Mouse (Mus musculus) hindlimb bud, embryonic 11.5 days (tissue): ENCODE measurements around the gene Gnb1.

Experiments
- DNase-seq: peaks from one replicate; pipeline ENCODE4 v3.0.0-alpha.2; 2012; ENCODE audit warnings: low read depth, low spot score; ENCODE audit errors: extremely low spot score

Gene Gnb1

DNA sequence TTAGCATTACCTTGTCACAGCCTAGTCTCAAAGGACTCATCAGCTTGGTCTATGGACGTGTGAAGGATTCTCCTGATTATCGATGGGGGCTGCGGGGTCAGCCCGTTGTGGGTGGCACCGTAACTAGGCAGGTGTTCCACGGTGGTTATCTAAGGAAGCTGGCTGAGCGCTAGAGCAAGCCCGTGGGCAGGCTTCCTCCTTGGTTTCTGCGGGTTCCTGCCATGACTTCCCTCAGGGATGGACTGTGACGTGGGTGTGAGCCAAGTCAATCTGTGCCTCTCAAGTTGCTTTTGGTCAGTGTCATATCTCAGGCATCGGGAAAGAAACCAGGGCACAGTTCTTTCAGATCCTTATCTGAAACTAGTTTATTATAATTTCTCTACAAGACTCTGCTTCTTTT is 83.8 kb downstream of the Gnb1 start:
- no peak for DNase-seq

DNA sequence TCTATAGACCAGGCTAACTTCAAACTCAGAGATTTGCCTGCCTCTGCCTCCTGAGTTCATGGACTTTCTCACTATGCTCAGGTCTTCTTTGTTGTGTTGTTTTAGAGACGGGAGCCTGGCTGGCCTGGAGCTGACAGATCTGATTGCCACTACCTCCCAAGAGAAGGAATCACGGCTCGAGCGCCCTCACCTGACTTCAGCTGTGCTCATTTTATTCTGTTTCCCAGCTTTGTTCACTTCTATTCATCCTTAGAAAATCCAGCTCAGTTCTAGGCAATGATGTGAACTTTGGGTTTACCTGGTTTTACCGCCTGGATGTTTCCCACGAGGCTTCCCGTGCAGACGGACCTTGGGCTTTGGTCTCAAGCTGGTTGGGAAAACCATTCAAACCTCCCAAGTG is 84.4 kb downstream of the Gnb1 start:
- DNase-seq: no peak

DNA sequence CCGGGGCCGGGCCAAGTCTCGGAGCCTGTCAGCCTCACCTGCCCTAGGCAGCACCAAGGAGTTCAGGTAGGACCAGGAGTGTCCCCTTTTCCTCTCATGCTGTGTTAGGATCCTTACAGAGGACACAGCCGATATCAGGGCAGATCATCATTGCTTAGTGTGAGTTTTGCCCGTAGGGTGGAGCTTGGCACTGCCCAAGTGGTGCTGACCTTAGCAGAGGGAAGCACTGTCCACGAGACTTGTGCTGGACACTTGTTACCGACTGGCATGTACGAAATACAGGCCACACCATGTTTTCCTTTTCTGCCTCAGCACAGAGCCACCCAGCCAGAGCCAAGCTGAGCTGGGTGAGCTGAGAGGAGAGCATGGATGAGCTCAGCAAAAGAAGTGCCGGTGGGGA is 86.0 kb downstream of the Gnb1 start:
- no peak for DNase-seq

DNA sequence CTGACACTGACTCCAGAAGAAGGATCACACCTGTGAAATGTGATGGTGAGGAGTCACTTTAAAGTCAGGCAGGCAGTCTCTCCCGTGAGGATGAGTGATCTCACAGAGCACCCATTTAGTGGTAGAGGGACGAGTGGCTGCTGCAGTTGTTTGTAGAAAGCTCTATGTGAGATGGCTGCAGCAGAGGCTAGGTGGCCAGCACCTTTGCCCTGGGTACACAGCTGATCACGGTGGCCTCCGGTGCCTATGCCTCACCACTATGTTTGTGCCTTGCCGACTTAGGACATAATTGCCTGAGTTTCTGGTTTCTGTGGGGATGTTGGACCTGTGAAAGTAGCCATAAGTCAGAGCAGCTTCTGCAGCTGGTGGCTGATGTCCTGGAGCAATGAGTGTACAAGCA is 86.6 kb downstream of the Gnb1 start:
- DNase-seq: no peak

DNA sequence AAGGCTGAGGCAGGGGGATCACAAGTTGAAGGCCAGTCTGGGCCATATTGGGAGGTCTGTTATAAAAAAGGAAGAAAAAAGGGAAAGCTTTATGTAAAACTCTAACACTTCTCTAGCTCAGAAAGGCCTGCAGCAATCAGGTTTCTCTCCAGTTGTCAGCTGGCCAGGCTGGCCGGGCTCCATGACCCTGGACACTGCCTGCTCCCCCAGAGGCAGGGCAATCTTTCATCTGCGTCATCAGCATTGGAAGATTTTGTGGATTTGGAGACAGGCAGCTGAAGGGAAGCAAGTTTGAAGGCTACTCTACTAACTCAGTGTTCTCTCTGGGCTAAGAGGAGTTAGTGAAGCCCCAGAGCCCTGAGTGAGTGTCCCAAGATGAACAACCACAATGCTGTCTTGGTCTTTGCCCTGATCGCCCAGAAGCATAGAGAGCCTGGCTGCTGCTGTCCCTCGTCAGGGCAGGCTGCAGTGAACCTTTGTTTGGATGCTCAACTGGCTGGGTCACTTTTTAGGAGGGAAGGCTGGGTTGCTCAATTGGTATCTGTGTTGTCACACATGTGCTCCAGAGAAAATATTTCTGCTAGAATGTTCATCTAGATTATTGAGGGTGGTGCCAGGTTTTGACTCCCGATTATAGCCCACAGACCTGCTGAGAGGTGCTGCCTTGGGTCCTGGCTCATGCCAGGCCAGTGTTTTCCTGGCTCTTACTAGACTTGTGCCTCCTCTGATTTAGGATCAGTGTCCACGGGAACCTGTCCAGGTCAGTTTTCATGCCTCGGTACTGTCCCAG is 87.4 kb downstream of the Gnb1 start:
- DNase-seq: no peak

DNA sequence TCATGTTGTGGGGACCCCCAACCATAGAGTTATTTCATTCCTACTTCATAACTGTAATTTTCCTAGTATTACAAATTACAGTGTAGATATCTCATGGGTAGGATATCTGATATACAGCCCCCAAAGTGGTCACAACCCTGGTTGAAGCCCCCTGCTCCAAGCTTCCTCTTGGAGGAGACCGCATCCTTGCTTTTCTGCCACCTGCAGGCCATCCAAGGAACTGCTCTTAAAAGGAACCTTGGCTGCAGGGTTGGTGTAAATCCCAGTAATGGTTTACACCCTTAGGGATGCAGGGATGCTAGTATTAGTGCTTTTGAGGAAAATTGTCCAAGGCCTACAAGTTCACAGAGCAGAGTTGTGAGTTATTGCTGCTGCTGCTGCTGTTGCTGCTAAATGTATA is 89.3 kb downstream of the Gnb1 start:
- DNase-seq: no peak

DNA sequence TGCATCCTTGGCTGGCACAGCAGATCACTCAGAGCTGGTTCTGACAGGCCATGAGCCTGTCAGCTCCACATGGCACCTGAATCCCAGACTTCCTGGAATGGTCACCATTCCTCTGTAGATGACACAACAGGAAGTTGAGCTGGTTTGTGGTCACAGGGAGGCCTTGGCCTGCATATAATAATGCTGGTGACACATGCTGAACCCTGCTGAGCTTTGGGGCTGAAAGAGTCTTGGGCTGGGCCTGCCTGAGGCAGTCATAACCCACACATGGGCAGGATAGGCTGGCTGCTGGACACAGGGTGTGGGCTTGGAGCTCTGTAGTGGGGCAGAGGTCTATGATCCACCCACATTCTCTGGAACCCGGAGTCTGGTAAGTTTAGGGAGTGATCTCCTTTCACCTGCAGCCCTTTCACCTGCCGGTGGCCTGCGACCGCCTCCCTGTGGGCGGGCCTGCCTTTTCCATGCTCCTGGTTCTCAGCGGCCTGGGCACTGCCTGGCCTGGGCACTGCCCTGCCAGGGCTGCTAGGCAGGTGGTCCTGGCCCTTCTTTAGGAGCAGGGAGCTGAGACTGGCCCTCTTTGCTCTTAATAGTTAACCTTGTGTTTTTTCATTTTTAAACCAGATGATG is 91.2 kb downstream of the Gnb1 start:
- DNase-seq: no peak

DNA sequence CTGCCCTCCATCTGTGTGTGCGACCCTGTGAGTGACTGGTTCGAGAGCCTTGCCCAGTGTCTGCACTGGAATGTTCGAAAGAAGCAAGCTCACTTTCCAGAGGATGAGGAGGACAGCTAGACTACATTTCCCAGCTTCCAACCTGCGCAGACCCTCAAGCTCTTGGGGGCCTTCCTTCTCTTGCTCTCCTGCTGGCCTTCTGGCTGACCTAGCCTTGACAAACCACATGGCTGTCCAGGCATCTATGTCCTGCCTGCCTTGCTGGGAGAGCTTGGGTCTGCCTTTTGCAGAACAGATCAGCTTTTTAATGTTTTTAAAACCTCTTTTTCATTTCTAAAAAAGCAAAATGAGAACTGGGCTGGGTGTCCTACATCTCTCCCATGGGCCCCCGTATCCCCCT is 98.2 kb downstream of the Gnb1 start:
- no peak for DNase-seq

DNA sequence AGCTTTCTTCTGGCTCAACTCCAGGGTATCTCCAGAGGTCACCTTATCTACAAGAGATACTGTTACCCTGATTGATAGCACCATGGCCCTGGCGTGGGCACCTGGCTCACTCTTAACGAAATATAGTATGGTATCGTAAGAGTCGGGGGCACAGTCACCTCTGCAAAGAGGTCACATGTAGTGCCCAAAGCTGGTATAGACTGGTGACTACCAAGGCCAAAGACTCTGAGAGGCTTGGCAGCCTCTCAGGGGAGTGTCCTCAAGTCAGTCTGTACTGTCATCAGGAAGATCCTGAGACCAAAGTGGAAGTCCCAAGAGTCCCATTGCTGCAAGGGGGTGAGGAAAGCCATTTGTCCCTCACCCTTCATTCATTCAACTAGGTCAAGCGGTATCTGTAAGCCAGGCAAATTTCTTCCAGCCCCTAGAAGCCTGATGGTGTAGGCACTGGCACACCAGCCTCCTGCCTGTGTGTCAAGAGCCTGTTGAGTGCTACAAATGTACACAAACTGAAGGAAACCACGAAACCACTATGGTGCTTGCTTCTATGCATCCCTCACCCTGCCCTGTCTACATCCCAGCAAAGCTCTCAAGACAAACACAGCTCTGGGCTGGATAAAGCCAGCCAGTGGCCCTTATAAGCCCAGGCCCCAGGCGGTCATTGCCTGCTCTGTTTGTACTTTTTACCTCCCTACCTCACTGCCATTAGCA is 100.0 kb downstream of the Gnb1 start:
- DNase-seq: no peak

DNA sequence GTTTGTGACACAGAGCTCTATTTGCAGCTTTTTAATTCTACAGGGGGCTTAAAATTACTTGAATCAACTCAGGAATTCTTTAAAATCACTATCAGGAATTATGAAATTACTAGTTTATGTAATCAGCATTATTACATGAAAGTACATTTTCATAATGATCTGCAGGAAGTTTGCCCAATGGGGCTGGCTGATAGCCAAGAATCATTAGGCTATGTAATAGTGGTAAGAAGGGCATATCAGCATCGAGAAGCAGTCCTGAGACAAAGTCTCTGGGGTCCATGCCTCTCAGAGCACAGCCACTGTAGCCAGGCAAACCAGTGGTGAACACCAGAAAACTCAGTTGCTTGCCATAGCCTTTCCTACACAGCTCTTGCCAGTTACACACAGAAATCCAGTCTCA is 102.6 kb downstream of the Gnb1 start:
- no peak for DNase-seq

DNA sequence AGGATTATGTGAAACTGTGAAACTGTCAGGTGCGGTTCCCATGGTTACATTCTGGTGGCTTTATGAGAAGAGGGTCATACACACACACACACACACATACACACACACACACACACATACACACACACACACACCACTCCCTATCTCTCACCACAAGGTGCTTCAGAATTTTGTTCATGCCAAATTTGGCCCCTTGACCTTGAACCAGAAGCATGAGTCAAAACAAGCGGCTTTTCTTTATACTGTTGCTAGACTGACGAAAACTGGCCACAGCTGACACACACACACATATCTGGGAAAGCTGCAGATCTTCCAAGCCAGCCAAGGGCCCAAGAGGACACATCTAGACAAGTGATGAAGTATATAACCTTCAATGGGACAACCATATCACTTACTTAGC is 104.6 kb downstream of the Gnb1 start:
- DNase-seq: no peak

DNA sequence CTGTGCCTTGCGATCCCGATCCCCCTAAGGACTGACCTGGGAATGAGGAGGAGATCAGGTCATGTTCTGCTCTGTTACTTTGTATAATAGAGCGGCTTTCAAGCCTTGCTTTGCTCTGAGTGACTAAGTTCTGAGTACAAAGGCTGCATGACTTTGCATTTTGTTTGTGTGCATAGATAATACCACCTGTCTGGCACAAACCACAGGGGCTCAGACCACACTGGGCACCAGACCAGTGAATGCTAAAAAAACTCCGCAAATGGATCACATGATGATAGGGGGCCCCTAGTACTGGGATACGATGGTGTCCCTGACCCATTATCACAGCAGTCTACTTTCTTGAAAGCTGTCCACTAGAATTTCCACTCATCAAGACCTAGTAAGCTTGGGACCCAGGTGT is 105.4 kb downstream of the Gnb1 start:
- no peak for DNase-seq

DNA sequence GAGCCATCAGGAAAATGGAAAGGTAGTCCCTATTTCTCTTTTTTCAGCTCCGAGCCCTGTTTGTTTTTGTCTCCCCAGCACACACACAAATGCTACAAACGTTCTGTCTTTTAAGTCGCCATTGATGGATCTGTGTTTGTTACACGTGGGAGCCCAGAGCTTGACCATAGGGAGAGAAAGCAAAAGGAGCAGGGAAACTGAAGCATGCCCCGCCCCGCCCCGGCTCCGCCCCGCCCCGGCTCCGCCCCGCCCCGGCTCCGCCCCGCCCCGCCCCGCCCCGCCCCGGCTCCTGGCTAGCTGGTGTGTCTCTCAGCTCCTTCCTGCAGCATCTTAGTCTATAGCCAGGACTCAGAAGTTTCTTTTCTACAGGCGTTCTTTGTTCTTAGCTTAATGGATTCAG is 107.4 kb downstream of the Gnb1 start:
- no peak for DNase-seq

DNA sequence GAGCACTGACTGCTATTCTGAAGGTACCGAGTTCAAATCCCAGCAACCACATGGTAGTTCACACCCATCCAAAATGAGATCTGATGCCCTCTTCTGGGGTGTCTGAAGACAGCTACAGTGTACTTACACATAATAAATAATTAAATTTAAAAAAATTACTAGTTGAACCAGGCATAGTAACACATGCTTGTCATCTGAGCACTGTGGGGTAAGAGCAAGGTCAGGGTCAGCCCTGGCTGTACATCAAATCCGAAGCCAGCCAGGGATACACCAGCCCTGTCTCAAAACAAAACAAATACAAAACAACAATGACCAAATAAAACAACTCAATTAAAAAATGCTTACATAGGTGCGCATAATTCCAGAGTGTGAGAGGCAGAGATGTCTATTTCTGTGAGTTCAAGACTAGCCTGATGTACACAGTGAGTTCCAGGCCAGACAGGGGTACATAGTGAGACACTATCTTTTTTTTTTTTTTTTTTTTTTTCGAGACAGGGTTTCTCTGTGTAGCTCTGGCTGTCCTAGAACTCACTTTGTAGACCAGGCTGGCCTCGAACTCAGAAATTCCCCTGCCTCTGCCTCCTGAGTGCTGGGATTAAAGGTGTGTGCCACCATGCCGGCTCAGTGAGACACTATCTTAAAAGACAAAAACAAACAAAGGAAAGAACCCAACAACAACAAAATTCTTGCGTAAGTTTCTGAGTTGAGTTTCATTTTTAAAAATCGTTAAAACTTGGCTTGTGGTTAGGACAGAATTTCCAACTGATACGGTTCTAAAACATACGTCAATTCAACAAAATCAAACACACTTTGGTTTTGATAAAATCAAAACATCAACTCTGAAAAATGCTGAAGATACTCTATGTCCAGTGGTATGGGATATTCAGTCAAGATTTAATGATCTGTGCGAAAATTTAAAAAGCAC is 109.0 kb downstream of the Gnb1 start:
- DNase-seq: no peak

DNA sequence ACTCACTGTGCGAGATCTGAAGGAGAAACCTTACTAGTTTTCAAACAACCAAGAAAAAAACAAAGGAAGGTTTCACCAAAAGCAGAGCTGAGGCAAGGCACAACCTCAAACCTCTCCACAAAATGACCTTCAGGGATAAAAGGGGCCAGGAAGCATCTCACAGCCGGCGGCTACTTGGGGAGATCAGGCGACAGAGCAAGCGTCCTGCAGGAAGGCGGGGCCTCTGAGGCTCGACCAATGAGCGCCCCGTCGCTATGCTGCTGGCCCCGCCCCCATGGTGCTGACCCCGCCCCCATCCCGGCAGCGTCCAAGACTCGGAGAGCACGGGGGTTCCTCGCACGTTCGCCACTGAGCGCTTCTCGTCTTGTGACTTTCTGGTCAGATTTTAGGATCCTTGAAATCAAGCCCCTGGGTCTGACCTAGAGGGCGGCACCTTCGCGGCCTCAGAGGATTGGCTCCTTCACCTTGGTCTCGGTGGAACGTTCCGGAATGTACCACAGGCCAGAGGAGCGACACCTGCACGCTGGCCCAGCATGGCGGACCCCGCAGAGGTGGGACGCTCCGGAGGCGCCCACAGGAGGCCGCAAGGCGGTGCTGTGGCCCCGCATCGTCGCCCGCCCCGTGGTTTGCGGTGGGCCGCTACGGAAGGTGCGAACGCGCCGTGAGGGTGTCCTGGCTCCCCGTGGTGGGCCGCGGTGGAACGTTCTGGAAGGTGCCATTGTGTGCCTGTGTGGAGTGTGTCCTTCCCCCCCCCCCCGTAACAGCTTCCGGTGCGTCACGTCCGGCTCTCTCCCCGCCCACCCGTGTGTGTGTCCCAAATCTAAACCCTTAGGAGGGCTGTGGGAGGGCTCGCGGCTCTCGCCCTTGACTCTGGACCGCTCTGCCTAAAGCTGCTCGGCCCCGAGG is 110.2 kb downstream of the Gnb1 start, which contains the start of gene Slc35e2:
Slc35e2 (plus strand) TSS at position 326 of the 906 bp plus-strand sequence.
- peak; percentile 70 for DNase-seq

DNA sequence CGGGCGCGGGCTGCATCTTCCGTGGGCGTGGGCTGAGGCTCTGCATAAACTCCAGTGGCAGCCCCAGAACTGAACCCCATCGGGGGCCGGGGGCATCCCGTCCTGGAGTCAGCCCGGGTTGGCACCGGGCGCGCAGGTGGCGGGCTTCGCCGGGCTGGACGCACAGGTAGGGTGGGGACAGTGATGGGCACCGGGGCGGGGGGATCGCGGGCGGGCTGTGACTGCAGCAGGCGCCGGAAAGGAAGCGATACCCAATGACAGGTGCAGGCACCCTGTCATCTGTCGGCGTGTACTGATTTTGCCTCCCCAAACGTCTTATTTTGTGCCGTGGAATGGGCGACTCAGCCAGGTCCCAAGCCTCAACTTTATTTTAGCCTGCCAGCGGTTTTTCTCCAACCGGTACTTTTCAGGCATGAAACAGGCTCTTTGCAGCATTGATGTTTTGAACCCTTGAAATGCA is 110.9 kb downstream of the Gnb1 start:
- DNase-seq: no peak

DNA sequence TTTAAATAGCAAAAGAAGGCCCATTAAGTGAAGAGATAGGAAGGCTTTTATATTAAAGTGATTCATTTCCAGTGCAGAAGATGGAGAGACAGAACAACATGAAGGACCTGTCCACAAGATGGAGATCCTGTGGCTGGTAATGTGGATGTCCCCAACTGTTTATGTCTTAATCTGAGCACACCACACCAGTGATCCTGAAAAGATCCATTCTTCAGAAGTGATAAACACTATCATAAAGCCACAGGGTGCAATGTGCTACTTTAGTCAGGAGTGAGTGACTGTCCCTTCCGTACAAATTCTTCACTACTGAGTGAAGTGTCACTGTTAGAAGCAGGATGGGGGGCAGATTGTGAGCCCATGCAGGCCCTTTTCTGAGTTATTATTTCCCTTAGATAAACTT is 111.6 kb downstream of the Gnb1 start:
- no peak for DNase-seq

DNA sequence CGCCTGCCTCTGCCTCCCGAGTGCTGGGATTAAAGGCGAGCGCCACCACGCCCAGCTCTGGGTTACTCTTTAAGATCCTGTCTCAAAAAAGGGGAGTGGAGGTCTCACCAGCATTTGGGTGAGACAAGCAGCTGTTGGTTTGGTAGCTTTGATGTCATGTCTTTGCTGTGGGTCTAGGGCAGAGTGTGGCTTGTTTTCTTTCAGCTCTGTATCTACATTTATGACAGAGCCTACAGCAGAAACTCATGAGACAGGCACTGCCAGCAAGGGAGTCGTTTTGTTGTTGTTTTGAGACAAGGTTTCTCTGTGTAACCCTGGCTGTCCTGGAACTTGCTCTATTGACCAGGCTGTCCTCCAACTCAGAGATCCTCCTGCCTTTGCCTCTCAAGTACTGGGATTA is 112.6 kb downstream of the Gnb1 start:
- DNase-seq: no peak

DNA sequence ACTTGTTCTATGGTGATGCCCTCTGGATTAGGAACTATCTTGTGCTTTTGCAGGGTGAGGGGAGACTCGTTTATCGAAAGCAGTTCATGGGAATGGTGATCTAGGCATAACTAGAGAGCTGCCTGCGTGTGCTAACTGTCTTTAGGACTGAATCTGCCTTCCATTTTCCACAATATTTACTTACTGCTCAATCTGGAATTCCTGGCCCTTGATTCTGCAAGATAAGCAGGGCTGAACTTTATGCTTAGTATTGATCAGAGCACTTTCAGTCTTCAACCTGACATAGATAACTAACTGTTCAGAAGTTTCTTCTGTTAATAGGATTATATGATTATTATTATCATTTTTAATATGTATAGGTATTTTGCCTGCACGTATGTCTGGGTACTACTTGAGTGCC is 114.0 kb downstream of the Gnb1 start:
- no peak for DNase-seq

DNA sequence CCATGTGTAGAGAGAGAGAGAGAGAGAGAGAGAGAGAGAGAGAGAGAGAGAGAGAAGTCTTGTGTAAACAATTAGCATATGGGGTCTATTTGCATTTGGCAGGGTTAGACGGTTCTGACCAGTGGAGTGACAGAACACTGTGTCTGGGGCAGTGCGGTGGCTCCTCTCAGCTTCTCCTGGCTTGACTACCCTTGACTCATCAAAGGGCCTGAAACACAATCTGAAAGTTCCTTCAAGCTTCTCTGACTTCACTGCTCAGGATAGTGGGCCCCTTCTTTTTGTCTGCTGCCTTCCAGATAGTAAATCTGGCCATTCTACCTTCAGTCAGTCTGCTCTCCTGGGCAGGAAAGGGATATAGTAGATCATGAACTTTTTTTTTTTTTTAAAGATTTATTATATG is 115.7 kb downstream of the Gnb1 start:
- DNase-seq: no peak
